Mouse (Mus musculus) liver, embryonic 16.5 days (tissue): Measurements from ENCODE around the gene Zfp410. TPM values are rescaled to one million over a fixed set of nuclear protein-coding genes. Genes with fewer than 3 reads are reported as not detected.

Source experiments
- ATAC-seq: fragments of 200-750 bp; cut with Nextera tagmentation; 2 replicates; pipeline ENCODE4 v1.8.0; 2017; ENCODE audit warnings: low read depth, mild to moderate bottlenecking, moderate number of reproducible peaks, moderate library complexity
- H3K27ac ChIP-seq: fragments of 300-500 bp; sonication (generic); 2 replicates; pipeline ENCODE4 v1.5.1; 2014; ENCODE audit warnings: mild to moderate bottlenecking, low read length
- H3K27me3 ChIP-seq: fragments of 300-500 bp; sonication (generic); 2 replicates; pipeline ENCODE4 v1.6.1; 2014; ENCODE audit warnings: low read depth, low read length, mixed read lengths; ENCODE audit not compliant: control insufficient read depth, insufficient read depth
- H3K36me3 ChIP-seq: fragments of 300-500 bp; sonication (generic); 2 replicates; pipeline ENCODE4 v1.6.1; 2014; ENCODE audit warnings: mild to moderate bottlenecking; ENCODE audit not compliant: control insufficient read depth, insufficient read depth
- H3K4me1 ChIP-seq: fragments of 300-500 bp; sonication (generic); 2 replicates; pipeline ENCODE4 v1.6.1; 2014; ENCODE audit warnings: low read depth, low read length, mixed read lengths; ENCODE audit not compliant: control insufficient read depth
- H3K4me2 ChIP-seq: fragments of 300-500 bp; sonication (generic); 2 replicates; pipeline ENCODE4 v1.6.1; 2014; ENCODE audit warnings: low read depth, low read length, mixed read lengths
- H3K4me3 ChIP-seq: fragments of 300-500 bp; sonication (generic); 2 replicates; pipeline ENCODE4 v1.5.1; 2014; ENCODE audit warnings: low read depth, mild to moderate bottlenecking, low read length
- H3K9ac ChIP-seq: fragments of 300-500 bp; sonication (generic); 2 replicates; pipeline ENCODE4 v1.6.1; 2014; ENCODE audit warnings: low read depth, low read length
- H3K9me3 ChIP-seq: fragments of 300-500 bp; sonication (generic); replicated peaks from 2 replicates; pipeline ENCODE4 v1.6.1; 2016; ENCODE audit warnings: low read length; ENCODE audit not compliant: control insufficient read depth
- WGBS: fragments of 180-500 bp; shearing (Covaris S2); extraction: QIAGEN DNeasy Blood & Tissue Kit; methylation state at CpG from one replicate; pipeline ENCODE4 v1.1.7; 2014; ENCODE audit not compliant: insufficient replicate concordance; 5-methylcytosine and 5-hydroxymethylcytosine counted together
- polyA plus RNA-seq: library from polyadenylated mRNA; unstranded; fragments of >200 nt; fragmentation: Nextera tagmentation; extraction: Ambion mirVana; gene quantifications from 2 replicates; pipeline ENCODE4 v1.2.1, GENCODE M21; 2015

Gene Zfp410
- polyA plus RNA-seq, 1 experiment from 2014 or later, result 32.3 TPM

- Histone ChIP-seq H3K36me3 (no peaks in the 10 kb centered on the region; the same call in 1 of the 2 replicates), H3K27me3 (no peaks in the 10 kb centered on the region)
- 80% methylated on average over 4 of the region's 4 CpGs for WGBS
These were observed 76.0 kb downstream of the Zfp410 start for GRCm38 (mm10) chr12:84392681-84393080.

More at GRCm38 (mm10) chr12:84392681-84393080, 76.0 kb downstream of the Zfp410 start:
- peaks cover 9% of the 10 kb centered on the region for H3K4me1 ChIP-seq
- no peak overlapping the region for H3K27ac ChIP-seq
- H3K9me3 ChIP-seq, result no peaks in the 10 kb centered on the region
- no peak overlapping the region for H3K4me2 ChIP-seq
- H3K9ac ChIP-seq, result no peak overlapping the region
- H3K4me3 ChIP-seq, result no peak overlapping the region
- no peak for ATAC-seq

Other genes starting within 250 kb of the Zfp410 start
- gene Acot5, start 247.5 kb upstream of the Zfp410 start, polyA plus RNA-seq, result not detected in 2 replicates
- gene Acot6, start 216.2 kb upstream of the Zfp410 start, polyA plus RNA-seq, result 0.33 and 0.41 TPM in 2 replicates
- gene Dnal1, start 202.5 kb upstream of the Zfp410 start, polyA plus RNA-seq, result 0.33 and 0.42 TPM in 2 replicates
- 0.12 and 0.14 TPM in 2 replicates for gene Pnma1, start 168.4 kb upstream of the Zfp410 start, polyA plus RNA-seq
- 6.9 and 7.8 TPM in 2 replicates for gene Elmsan1, start 98.0 kb upstream of the Zfp410 start, polyA plus RNA-seq
- gene Ptgr2, start 31.6 kb upstream of the Zfp410 start, polyA plus RNA-seq, result 22.8 and 25.2 TPM in 2 replicates
- 22.3 and 23.6 TPM in 2 replicates for gene Coq6, start 44.8 kb downstream of the Zfp410 start, polyA plus RNA-seq
- gene Fam161b, start 45.0 kb downstream of the Zfp410 start, polyA plus RNA-seq, result 1.0 and 1.3 TPM in 2 replicates
- 17.0 and 18.1 TPM in 2 replicates for gene Entpd5, start 92.2 kb downstream of the Zfp410 start, polyA plus RNA-seq
- 0.31 and 0.36 TPM in 2 replicates for gene Bbof1, start 92.2 kb downstream of the Zfp410 start, polyA plus RNA-seq
- gene Rnf113a2, start 100.3 kb downstream of the Zfp410 start, polyA plus RNA-seq, result 11.7 and 11.9 TPM in 2 replicates
- gene Aldh6a1, start 134.2 kb downstream of the Zfp410 start, polyA plus RNA-seq, result 49.3 and 55.5 TPM in 2 replicates
- 10.7 and 11.8 TPM in 2 replicates for gene Lin52, start 134.6 kb downstream of the Zfp410 start, polyA plus RNA-seq